Mouse (Mus musculus): Measurements from ENCODE around the gene Mterf4. TPM values are rescaled to one million over a fixed set of nuclear protein-coding genes. Genes with fewer than 3 reads are reported as not detected.
"Not testable (repeated sequence)": the region's sequence is repeated elsewhere in the genome, so short reads cannot be mapped to it uniquely, and the experiment has no call there.

Mterf4 gene
- 35.8 and 36.2 TPM in 2 replicates for polyA plus RNA-seq (2015; fragmentation: Nextera tagmentation; extraction: Ambion mirVana)

DNA sequence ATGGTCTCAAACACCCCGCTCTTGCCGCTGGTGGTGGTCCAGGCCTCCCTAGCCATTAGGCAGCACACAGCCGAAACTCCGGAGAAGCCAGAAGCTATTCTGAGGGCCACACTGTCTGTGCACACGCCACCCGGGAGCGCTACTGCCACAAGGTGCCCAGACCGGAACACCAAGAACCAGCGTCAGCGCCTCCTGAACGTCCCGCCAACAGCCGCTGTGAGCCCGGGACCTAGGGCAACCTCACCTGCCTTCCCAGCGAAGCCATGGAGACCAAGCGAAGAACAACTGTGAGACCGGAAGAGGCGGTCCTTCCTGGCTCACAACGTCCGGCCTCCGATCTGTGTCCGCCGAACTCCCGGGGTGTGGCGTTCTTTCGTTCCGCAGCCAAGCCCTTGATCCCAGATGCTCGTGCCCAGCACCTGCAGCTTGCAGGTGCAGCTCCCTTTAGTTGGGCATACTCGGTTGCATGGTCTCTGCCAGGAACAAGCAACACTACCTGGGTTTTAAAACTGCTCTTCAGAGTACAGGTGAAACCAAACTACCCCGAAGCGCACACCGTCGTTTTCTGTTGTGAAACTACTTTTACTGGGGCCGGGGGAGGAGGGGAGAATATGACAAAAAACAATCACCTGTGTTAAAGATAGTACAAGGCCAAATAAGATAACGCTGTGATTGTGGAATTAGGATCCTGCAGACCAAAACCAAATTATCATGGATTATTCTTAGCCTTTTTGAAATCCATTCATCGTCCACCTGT is at the start of gene Mterf4:
Gene Mterf4 (minus strand): TSS at position 335 of the 757 bp plus-strand sequence.
- peak within 1 kb of the TSS; percentile 81 for H3K9ac ChIP-seq
- H3K36me3 ChIP-seq = peaks cover 50% of the 10 kb centered on the region
- H3K9me3 ChIP-seq = no peaks in the 10 kb centered on the region
- peak within 1 kb of the TSS; percentile 30; the same call in 1 of the 2 replicates for H3K27ac ChIP-seq
- H3K27me3 ChIP-seq = no peaks in the 10 kb centered on the region
- H3K4me3 ChIP-seq = peak within 1 kb of the TSS; percentile 68
- peaks cover 29% of the 10 kb centered on the region for H3K4me1 ChIP-seq (replicated peaks)
- peak within 1 kb of the TSS; percentile 74 for H3K4me2 ChIP-seq
- ATAC-seq (ENCODE audit: low FRiP score) = peak; percentile 95
- 9% methylated on average over 36 of the region's 36 CpGs for WGBS

DNA sequence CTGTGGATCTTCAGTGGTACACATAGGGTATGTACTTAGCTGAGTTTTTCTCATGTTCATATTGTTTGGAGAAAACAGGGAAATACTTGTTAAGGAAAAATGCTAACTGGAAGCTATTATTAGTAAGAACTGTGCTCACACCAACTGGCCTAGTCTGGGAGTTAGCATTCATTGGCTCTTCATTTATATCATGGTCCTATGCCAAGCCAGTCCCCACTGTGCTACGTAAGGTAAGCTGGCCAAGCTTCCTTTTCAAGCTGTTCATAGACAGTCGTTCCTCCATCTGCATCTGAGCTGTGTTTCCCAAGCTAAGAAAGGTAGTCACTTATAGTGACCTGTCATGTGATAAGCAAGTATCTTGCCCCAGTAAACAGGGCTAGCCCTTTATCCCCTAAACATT is 47.0 kb upstream of the Mterf4 start:
- 89% methylated on average over 2 of the region's 2 CpGs for WGBS
- H3K36me3 ChIP-seq = peaks cover 96% of the 10 kb centered on the region

GRCm38 (mm10) chr1:93349701-93350100 is 44.0 kb upstream of the Mterf4 start:
- Histone ChIP-seq H3K4me3 (no peak overlapping the region), H3K27me3 (no peaks in the 10 kb centered on the region), H3K27ac (no peak overlapping the region), H3K4me2 (no peak overlapping the region), H3K9ac (no peak overlapping the region), H3K9me3 (no peaks in the 10 kb centered on the region), H3K36me3 (peaks cover 84% of the 10 kb centered on the region), H3K4me1 (replicated peaks) (peaks cover 4% of the 10 kb centered on the region; the same call in 1 of the 2 replicates)
- ATAC-seq (ENCODE audit: low FRiP score) = no peak
- 72% methylated on average over 4 of the region's 4 CpGs for WGBS

More for the DNA sequence above, 47.0 kb upstream of the Mterf4 start:
- ATAC-seq (ENCODE audit: low FRiP score) = no peak
- H3K9ac ChIP-seq = no peak overlapping the region
- no peak overlapping the region for H3K4me2 ChIP-seq
- no peaks in the 10 kb centered on the region for H3K4me1 ChIP-seq (replicated peaks)
- no peaks in the 10 kb centered on the region for H3K27me3 ChIP-seq
- H3K4me3 ChIP-seq = no peak overlapping the region
- H3K9me3 ChIP-seq = no peaks in the 10 kb centered on the region
- H3K27ac ChIP-seq = no peak overlapping the region

DNA sequence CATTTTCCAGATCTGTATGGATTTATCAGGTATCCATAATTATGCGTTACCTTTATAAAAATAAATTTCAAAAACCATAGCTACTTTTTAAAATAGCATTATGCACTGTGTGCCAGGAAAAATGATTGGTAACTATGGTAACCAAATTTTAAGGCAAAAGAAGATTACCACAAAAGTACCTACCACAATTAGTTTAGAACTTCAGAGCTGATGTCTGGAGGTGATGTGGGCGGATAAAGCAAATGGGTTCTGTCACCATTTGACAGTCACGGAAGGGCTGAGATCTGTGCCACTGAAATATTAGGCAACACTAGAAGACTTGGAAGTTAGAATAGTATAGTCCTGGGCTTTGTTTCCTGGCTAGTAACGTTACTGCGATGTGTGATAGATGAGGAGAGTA is 41.5 kb upstream of the Mterf4 start:
- Histone ChIP-seq H3K9ac (no peak overlapping the region), H3K36me3 (peaks cover 58% of the 10 kb centered on the region)
- WGBS = 96% methylated on average over 5 of the region's 5 CpGs

DNA sequence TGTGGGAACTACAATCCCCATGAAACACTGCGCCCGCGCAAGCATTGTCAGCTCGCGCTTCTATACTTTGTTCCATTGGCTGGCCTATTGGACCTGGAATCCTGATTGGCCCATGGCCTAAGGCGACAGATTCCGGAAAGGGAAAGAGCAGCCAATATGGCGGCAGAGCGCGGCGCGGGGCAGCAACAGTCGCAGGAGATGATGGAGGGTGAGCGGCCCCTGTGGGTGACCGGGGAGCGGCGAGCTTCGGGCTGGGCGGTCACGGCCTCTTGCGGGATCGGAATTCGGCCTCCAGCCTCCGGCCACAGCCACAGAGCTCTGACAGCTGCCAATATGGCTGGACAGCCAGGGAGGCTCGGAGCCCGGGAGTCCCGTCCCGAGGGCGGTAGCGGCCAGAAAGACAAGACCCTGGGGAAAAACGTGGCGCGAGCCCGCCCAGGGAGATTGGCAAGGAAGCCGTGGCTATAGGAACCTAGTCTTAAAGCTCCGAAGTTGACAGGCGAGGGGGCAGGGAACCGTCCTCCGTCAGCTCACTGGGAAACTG is 37.9 kb upstream of the Mterf4 start:
- Histone ChIP-seq H3K27ac (peak overlapping the region; percentile 81), H3K9me3 (no peaks in the 10 kb centered on the region), H3K9ac (peak overlapping the region; percentile 85), H3K4me2 (peak overlapping the region; percentile 90), H3K4me1 (replicated peaks) (peaks cover 25% of the 10 kb centered on the region), H3K36me3 (peaks cover 25% of the 10 kb centered on the region), H3K4me3 (peak overlapping the region; percentile 87), H3K27me3 (no peaks in the 10 kb centered on the region)
- ATAC-seq (ENCODE audit: low FRiP score) = peak; percentile 97
- under 1% methylated on average over 39 of the region's 39 CpGs for WGBS

More for the DNA sequence above, 41.5 kb upstream of the Mterf4 start:
- Histone ChIP-seq H3K4me2 (no peak overlapping the region), H3K4me1 (replicated peaks) (peaks cover 15% of the 10 kb centered on the region), H3K27me3 (no peaks in the 10 kb centered on the region), H3K9me3 (no peaks in the 10 kb centered on the region), H3K27ac (no peak overlapping the region), H3K4me3 (no peak overlapping the region)
- no peak for ATAC-seq (ENCODE audit: low FRiP score)

DNA sequence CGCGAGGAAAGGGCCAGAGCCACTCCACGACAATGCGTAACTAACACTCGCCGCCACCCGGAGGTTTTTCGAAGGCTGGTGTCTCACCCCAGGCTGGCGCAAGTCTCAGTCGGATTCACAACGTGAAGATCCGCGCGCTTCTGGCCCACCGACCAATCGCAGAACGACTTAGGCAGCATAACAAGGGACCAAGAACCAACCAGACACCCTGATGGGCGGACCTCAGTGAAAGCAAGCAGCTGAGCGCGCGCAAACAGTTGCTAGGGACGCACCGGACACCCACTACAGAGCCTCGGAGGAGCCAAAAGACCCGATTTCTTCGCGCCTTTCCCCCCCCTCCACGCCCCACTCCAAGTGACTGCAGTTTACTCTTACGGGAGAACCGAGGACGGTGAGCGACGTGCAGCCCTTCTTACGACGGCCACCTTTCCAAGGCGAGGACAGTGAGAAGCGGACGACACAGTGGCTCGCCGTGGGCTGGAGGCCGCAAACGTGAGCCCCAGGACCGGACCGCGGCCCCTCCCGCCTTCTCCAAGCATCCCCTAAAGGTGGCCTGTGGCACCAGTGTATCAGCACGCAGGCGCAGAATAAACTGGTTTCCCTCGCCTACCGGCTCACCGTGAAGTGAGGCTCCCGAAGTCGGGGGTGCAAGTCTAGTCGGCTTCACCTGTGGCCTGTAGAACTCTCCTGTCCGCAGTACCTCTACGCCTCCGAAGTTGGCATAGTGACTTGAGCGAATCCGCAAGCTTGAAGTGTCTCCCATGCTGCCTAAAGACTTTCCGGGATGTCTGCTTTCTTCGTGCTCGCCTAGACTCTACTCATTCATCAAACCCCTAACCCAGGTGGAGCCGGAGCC is 37.2 kb upstream of the Mterf4 start, which contains the start of the genes Ppp1r7 and Pask:
Gene Ppp1r7 (plus strand): TSS at position 207 of the 856 bp plus-strand sequence.
Gene Pask (minus strand): TSS at position 835 of the 856 bp plus-strand sequence.
- ATAC-seq (ENCODE audit: low FRiP score) = peak; percentile 96
- peak within 1 kb of the TSS; percentile 90 for H3K4me2 ChIP-seq
- WGBS = under 1% methylated on average over 63 of the region's 63 CpGs
- no peaks in the 10 kb centered on the region for H3K9me3 ChIP-seq
- H3K4me1 ChIP-seq (replicated peaks) = peaks cover 25% of the 10 kb centered on the region
- H3K27ac ChIP-seq = peak within 1 kb of the TSS; percentile 81
- H3K36me3 ChIP-seq = peaks cover 18% of the 10 kb centered on the region
- no peaks in the 10 kb centered on the region for H3K27me3 ChIP-seq
- peak within 1 kb of the TSS; percentile 85 for H3K9ac ChIP-seq
- H3K4me3 ChIP-seq = peak within 1 kb of the TSS; percentile 87

GRCm38 (mm10) chr1:93334621-93335020 is 28.9 kb upstream of the Mterf4 start:
- Histone ChIP-seq H3K27ac (no peak overlapping the region), H3K4me1 (replicated peaks) (no peaks in the 10 kb centered on the region), H3K4me3 (no peak overlapping the region), H3K9me3 (no peaks in the 10 kb centered on the region), H3K9ac (no peak overlapping the region), H3K27me3 (no peaks in the 10 kb centered on the region), H3K36me3 (peaks cover 13% of the 10 kb centered on the region), H3K4me2 (no peak overlapping the region)
- ATAC-seq (ENCODE audit: low FRiP score) = no peak
- 82% methylated on average over 2 of the region's 2 CpGs for WGBS

GRCm38 (mm10) chr1:93326446-93326845 is 20.7 kb upstream of the Mterf4 start:
- no peak overlapping the region for H3K4me2 ChIP-seq
- peaks cover 61% of the 10 kb centered on the region for H3K36me3 ChIP-seq
- H3K4me3 ChIP-seq = no peak overlapping the region
- H3K4me1 ChIP-seq (replicated peaks) = no peaks in the 10 kb centered on the region
- H3K27me3 ChIP-seq = no peaks in the 10 kb centered on the region
- no peak overlapping the region for H3K9ac ChIP-seq
- ATAC-seq (ENCODE audit: low FRiP score) = no peak
- WGBS = 92% methylated on average over 3 of the region's 3 CpGs
- H3K27ac ChIP-seq = no peak overlapping the region
- no peaks in the 10 kb centered on the region for H3K9me3 ChIP-seq

- H3K36me3 ChIP-seq = peaks cover 81% of the 10 kb centered on the region
- no peak for ATAC-seq (ENCODE audit: low FRiP score)
- H3K27me3 ChIP-seq = no peaks in the 10 kb centered on the region
- no peaks in the 10 kb centered on the region for H3K9me3 ChIP-seq
- no peaks in the 10 kb centered on the region for H3K4me1 ChIP-seq (replicated peaks)
- H3K4me3 ChIP-seq = no peak overlapping the region
- WGBS = 96% methylated on average over 6 of the region's 6 CpGs
- H3K9ac ChIP-seq = no peak overlapping the region
- H3K27ac ChIP-seq = no peak overlapping the region
- H3K4me2 ChIP-seq = no peak overlapping the region
Observed at GRCm38 (mm10) chr1:93323973-93324372, 18.3 kb upstream of the Mterf4 start.

DNA sequence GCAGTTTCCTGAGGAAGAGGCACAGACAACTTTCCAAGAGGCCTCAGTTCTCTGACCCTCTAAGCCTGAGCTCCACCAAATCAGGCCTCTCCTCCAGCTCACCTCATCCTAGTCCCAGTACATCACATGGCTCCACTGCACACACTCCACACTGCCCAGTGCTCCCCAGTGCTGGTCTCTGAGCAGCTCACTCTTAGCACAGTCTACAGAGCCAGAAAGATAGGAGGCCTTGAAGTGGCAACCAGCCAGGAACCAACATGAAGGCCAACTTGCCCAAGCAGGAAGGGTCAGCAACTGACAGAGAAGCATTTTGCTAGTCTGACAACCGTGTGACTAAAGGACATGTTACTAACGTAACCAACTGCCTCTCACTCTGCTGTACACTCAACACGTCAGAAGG is 5.1 kb downstream of the Mterf4 start:
- Histone ChIP-seq H3K9ac (no peak overlapping the region), H3K4me3 (no peak overlapping the region), H3K4me2 (no peak overlapping the region), H3K27me3 (no peaks in the 10 kb centered on the region), H3K9me3 (no peaks in the 10 kb centered on the region), H3K27ac (no peak overlapping the region), H3K36me3 (peaks cover 86% of the 10 kb centered on the region), H3K4me1 (replicated peaks) (peaks cover 29% of the 10 kb centered on the region)
- WGBS = 91% methylated on average over 3 of the region's 3 CpGs
- no peak for ATAC-seq (ENCODE audit: low FRiP score)

- 93% methylated on average over 4 of the region's 4 CpGs for WGBS
Observed at GRCm38 (mm10) chr1:93299791-93300190, 5.9 kb downstream of the Mterf4 start.

DNA sequence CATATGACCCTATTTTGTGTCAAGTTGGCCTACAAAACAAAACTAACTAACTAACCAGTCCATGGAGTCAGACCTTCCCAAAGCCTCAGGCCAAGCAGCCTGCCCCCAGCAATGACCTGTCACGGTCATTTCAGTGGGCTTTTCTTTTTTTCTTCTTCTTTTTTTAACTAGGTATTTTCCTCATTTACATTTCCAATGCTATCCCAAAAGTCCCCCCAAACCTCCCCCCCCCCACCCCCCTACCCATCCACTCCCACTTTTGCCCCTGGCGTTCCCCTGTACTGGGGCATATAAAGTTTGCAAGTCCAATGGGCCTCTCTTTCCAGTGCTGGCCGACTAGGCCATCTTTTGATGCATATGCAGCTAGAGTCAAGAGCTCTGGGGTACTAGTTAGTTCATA is 11.2 kb downstream of the Mterf4 start:
- H3K4me3 ChIP-seq; H3K27ac ChIP-seq; H3K4me2 ChIP-seq; H3K27me3 ChIP-seq; H3K9me3 ChIP-seq; H3K9ac ChIP-seq; ATAC-seq (ENCODE audit: low FRiP score); H3K4me1 ChIP-seq (replicated peaks): not testable (repeated sequence)
- peaks cover 40% of the 10 kb centered on the region for H3K36me3 ChIP-seq
- 82% methylated on average over 3 of the region's 3 CpGs for WGBS

More at GRCm38 (mm10) chr1:93299791-93300190, 5.9 kb downstream of the Mterf4 start:
- H3K9ac ChIP-seq = no peak overlapping the region
- no peak overlapping the region for H3K4me3 ChIP-seq
- H3K36me3 ChIP-seq = peaks cover 87% of the 10 kb centered on the region
- H3K4me1 ChIP-seq (replicated peaks) = peaks cover 24% of the 10 kb centered on the region
- no peaks in the 10 kb centered on the region for H3K9me3 ChIP-seq
- no peak for ATAC-seq (ENCODE audit: low FRiP score)
- no peaks in the 10 kb centered on the region for H3K27me3 ChIP-seq
- H3K4me2 ChIP-seq = no peak overlapping the region
- no peak overlapping the region for H3K27ac ChIP-seq

Data from hindbrain, embryonic 13.5 days (tissue).